ENCODE assay signal across 8 mouse cellular contexts in genomic region chr16:17797812-17798311, GRCm38 (mm10). TPM values are rescaled to one million over a fixed set of nuclear protein-coding genes. Genes with fewer than 3 reads are reported as not detected.
A peak's percentile ranks its signal among the peaks of the same experiment; 100 is the strongest.
DNase-seq lines count a peak whose midpoint lies in the region; ATAC-seq lines count a peak whose summit lies in the region.

No protein-coding gene starts in this region.

- peaks cover 67% of the 10 kb centered on the region for H3K4me1 ChIP-seq in kidney, embryonic 15.5 days
- peaks cover 50% of the 10 kb centered on the region for H3K4me1 ChIP-seq in heart, embryonic 15.5 days (replicated peaks)
- H3K4me1 ChIP-seq in liver, embryonic 16.5 days (ENCODE audit: control insufficient read depth, low read depth, low read length): peaks cover 8% of the 10 kb centered on the region

- peak overlapping the region; percentile 90 for H3K27ac ChIP-seq in kidney, embryonic 15.5 days
- peak overlapping the region; percentile 82 for H3K27ac ChIP-seq in heart, embryonic 15.5 days
- H3K27ac ChIP-seq in liver, embryonic 16.5 days (ENCODE audit: low read length): no peak overlapping the region

- no peak for DNase-seq in kidney, adult 9 months
- peak; percentile 57 for DNase-seq in ZHBTc4 (ENCODE audit: low read depth, low spot score)
- no peak for DNase-seq in right cerebral cortex, adult 2 months (ENCODE audit: low spot score in 2 of 2)

- H3K27me3 ChIP-seq in kidney, embryonic 15.5 days: peaks cover 69% of the 10 kb centered on the region
- peaks cover 70% of the 10 kb centered on the region for H3K27me3 ChIP-seq in heart, embryonic 15.5 days
- peaks cover 76% of the 10 kb centered on the region for H3K27me3 ChIP-seq in liver, embryonic 16.5 days (ENCODE audit: control insufficient read depth, insufficient read depth, low read depth, low read length)

- peak overlapping the region; percentile 65 for H3K9ac ChIP-seq in kidney, embryonic 15.5 days
- peak overlapping the region; percentile 65 for H3K9ac ChIP-seq in heart, embryonic 15.5 days
- 0 out of 2 replicates have a peak overlapping the region, but pooled peaks have one; percentile 5 for H3K9ac ChIP-seq in liver, embryonic 16.5 days (ENCODE audit: low read depth, low read length)

- peak overlapping the region; percentile 58 for H3K4me3 ChIP-seq in kidney, embryonic 15.5 days (replicated peaks)
- peak overlapping the region; percentile 62 for H3K4me3 ChIP-seq in heart, embryonic 15.5 days
- H3K4me3 ChIP-seq in liver, embryonic 16.5 days (ENCODE audit: low read depth, low read length): peak overlapping the region; percentile 50

- ATAC-seq in kidney, embryonic 15.5 days (replicated peaks; ENCODE audit: low FRiP score): peak; percentile 42
- ATAC-seq in heart, embryonic 15.5 days (replicated peaks; ENCODE audit: insufficient number of reproducible peaks, insufficient read depth, low FRiP score, low read depth): peak; percentile 24; the same call in 1 of the 2 replicates
- 0 out of 2 replicates have a peak, but pooled peaks have one; percentile 4 for ATAC-seq in liver, embryonic 16.5 days (ENCODE audit: low read depth)
- ATAC-seq in cerebellum, adult (ENCODE audit: insufficient number of reproducible peaks, low FRiP score, low TSS enrichment): no peak
- no peak for ATAC-seq in erythroblast, adult 5-6 weeks (replicated peaks; ENCODE audit: low FRiP score, poor library complexity, severe bottlenecking)

- H3K4me2 ChIP-seq in kidney, embryonic 15.5 days: peak overlapping the region; percentile 87
- peak overlapping the region; percentile 88 for H3K4me2 ChIP-seq in heart, embryonic 15.5 days
- peak overlapping the region; percentile 60 for H3K4me2 ChIP-seq in liver, embryonic 16.5 days (ENCODE audit: low read depth, low read length)

- H3K9me3 ChIP-seq in kidney, embryonic 15.5 days (replicated peaks): no peaks in the 10 kb centered on the region
- H3K9me3 ChIP-seq in heart, embryonic 15.5 days (replicated peaks): no peaks in the 10 kb centered on the region
- no peaks in the 10 kb centered on the region for H3K9me3 ChIP-seq in liver, embryonic 16.5 days (replicated peaks; ENCODE audit: control insufficient read depth, low read length)

- peaks cover 15% of the 10 kb centered on the region for H3K36me3 ChIP-seq in kidney, embryonic 15.5 days
- no peaks in the 10 kb centered on the region for H3K36me3 ChIP-seq in heart, embryonic 15.5 days
- H3K36me3 ChIP-seq in liver, embryonic 16.5 days (ENCODE audit: control insufficient read depth, insufficient read depth): no peaks in the 10 kb centered on the region

- WGBS in kidney, embryonic 15.5 days: 4% methylated on average over 29 of the region's 29 CpGs
- WGBS in heart, embryonic 15.5 days: 4% methylated on average over 29 of the region's 29 CpGs
- WGBS in liver, embryonic 16.5 days (ENCODE audit: insufficient replicate concordance): 5% methylated on average over 29 of the region's 29 CpGs

RNA-seq across cellular contexts. Expression of gene Scarf2, which starts 0.8 kb away (rescaled TPM):
- 10.8 and 12.3 TPM in 2 replicates for polyA plus RNA-seq in kidney, embryonic 15.5 days (2015; fragmentation: Nextera tagmentation; extraction: Ambion mirVana)
- 6.6 and 11.3 TPM in 2 replicates for polyA plus RNA-seq in heart, embryonic 15.5 days (2015; fragmentation: Nextera tagmentation; extraction: Ambion mirVana)
- 0.67 TPM in 2 replicates for polyA plus RNA-seq in liver, embryonic 16.5 days (2015; fragmentation: Nextera tagmentation; extraction: Ambion mirVana)
- not detected in 2 replicates for total RNA-seq in erythroblast, adult 5-6 weeks (2015; ENCODE audit: low replicate concordance)
- not detected in 2 replicates for total RNA-seq in erythroblast, adult 5-6 weeks (2017; ENCODE audit: low replicate concordance)

RNA-seq across cellular contexts. Expression of gene B830017H08Rik, which starts 35.1 kb away (rescaled TPM):
- 0.26 and 0.27 TPM in 2 replicates for polyA plus RNA-seq in kidney, embryonic 15.5 days (2015; fragmentation: Nextera tagmentation; extraction: Ambion mirVana)
- polyA plus RNA-seq in heart, embryonic 15.5 days (2015; fragmentation: Nextera tagmentation; extraction: Ambion mirVana): not detected in 2 replicates
- polyA plus RNA-seq in liver, embryonic 16.5 days (2015; fragmentation: Nextera tagmentation; extraction: Ambion mirVana): not detected in 2 replicates
- not detected in 2 replicates for total RNA-seq in erythroblast, adult 5-6 weeks (2015; ENCODE audit: low replicate concordance)
- total RNA-seq in erythroblast, adult 5-6 weeks (2017; ENCODE audit: low replicate concordance): not detected in 2 replicates

RNA-seq across cellular contexts. Expression of gene Klhl22, which starts 38.4 kb away (rescaled TPM):
- polyA plus RNA-seq in kidney, embryonic 15.5 days (2015; fragmentation: Nextera tagmentation; extraction: Ambion mirVana): 65.1 and 71.4 TPM in 2 replicates
- polyA plus RNA-seq in heart, embryonic 15.5 days (2015; fragmentation: Nextera tagmentation; extraction: Ambion mirVana): 33.0 and 45.7 TPM in 2 replicates
- 11.2 and 12.8 TPM in 2 replicates for polyA plus RNA-seq in liver, embryonic 16.5 days (2015; fragmentation: Nextera tagmentation; extraction: Ambion mirVana)
- total RNA-seq in erythroblast, adult 5-6 weeks (2015; ENCODE audit: low replicate concordance): 2.1 and 2.5 TPM in 2 replicates
- 4.3 and 9.0 TPM in 2 replicates for total RNA-seq in erythroblast, adult 5-6 weeks (2017; ENCODE audit: low replicate concordance)

RNA-seq across cellular contexts. Expression of gene Car15, which starts 40.3 kb away (rescaled TPM):
- 20.2 and 21.6 TPM in 2 replicates for polyA plus RNA-seq in kidney, embryonic 15.5 days (2015; fragmentation: Nextera tagmentation; extraction: Ambion mirVana)
- 1.5 and 2.1 TPM in 2 replicates for polyA plus RNA-seq in heart, embryonic 15.5 days (2015; fragmentation: Nextera tagmentation; extraction: Ambion mirVana)
- 0.58 and 0.88 TPM in 2 replicates for polyA plus RNA-seq in liver, embryonic 16.5 days (2015; fragmentation: Nextera tagmentation; extraction: Ambion mirVana)
- total RNA-seq in erythroblast, adult 5-6 weeks (2015; ENCODE audit: low replicate concordance): 2.5 TPM in 1 of 2 replicates, not detected in the other
- 1.3 TPM in 1 of 2 replicates, not detected in the other for total RNA-seq in erythroblast, adult 5-6 weeks (2017; ENCODE audit: low replicate concordance)

Comparison
In these comparisons a context has a peak if more than half of its experiments do, and no peak if none do; other contexts are left out.
1. ATAC-seq: peak in kidney, embryonic 15.5 days (single experiment), heart, embryonic 15.5 days (single experiment) and liver, embryonic 16.5 days (single experiment); none in cerebellum, adult (single experiment) and erythroblast, adult 5-6 weeks (single experiment).
2. H3K9ac ChIP-seq: peak in every context shown above with its lines; median percentile 65 in kidney, embryonic 15.5 days; 65 in heart, embryonic 15.5 days; 5 in liver, embryonic 16.5 days.
3. Peak in every context shown above with its lines, with median percentiles within 50 percentile points of each other: H3K4me2 ChIP-seq and H3K4me3 ChIP-seq.